Mouse (Mus musculus) embryonic stem cell, embryonic (primary cell): ENCODE results near the gene Cd34.

Experiments used
- CTCF ChIA-PET, 4 experiments: fragments of 300-600 bp in 2 of 4; fragments of 350-600 bp in 2 of 4; sonication (Branson Sonifier 250); formaldehyde crosslinking; loops; one replicate each; lab custom pipeline; 2022; ENCODE audit warnings: inconsistent platforms in 2 of 4; lab: Charles Lee
- POLR2A ChIA-PET, 4 experiments: fragments of 300-600 bp in 2 of 4; fragments of 350-600 bp in 2 of 4; sonication (Branson Sonifier 250); formaldehyde crosslinking; loops; one replicate each; lab custom pipeline; 2022; ENCODE audit warnings: antibody characterized with exemption in 4 of 4, inconsistent platforms in 1 of 4; lab: Charles Lee

Gene Cd34

DNA sequence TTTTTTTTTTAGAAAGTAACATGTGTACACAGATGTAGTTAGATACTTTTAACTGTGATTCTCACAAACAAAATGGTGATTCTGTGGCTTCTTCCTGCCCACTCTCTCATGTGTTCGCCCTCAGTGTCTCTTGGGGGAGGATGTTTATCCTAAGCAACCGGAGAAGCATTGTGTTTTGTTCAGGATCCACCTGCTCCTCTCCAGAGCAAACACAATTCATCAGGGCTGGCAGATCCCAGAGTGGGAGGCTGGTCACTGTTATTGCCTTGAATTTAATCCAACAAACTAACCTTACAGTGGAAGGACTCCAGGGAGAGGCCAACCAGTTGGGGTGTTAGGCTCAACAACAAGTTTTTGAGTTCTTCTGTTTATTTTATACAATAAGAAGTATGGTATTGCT, 17.1 kb downstream of the Cd34 start:
- POLR2A ChIA-PET = no interaction called here
- CTCF ChIA-PET = no interaction called here

DNA sequence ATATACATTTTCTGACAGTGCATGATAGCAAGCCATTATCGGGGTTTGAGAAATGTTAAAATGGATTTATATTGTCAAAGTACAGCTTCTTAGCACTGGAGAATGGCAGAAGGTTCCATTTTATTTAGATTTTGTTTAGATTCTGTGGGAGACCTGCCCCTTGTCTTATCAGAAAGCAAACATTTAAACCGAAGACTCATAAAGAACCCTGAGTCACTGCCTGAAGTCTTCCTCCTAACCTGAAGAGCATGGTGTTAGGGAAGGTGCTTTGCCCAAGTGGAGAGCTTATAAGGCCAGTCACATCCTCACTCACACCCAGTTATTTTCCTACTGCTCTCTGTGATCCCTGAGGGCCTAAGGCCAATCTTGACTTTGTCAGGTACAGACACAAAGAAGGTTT, 18.4 kb downstream of the Cd34 start:
- POLR2A ChIA-PET = interaction anchor here in 1 of 4 experiments (0.7 kb wide), 1 partner anchor 15 kb away, joined by 3 read pairs; no protein-coding TSS in a partner anchor

DNA sequence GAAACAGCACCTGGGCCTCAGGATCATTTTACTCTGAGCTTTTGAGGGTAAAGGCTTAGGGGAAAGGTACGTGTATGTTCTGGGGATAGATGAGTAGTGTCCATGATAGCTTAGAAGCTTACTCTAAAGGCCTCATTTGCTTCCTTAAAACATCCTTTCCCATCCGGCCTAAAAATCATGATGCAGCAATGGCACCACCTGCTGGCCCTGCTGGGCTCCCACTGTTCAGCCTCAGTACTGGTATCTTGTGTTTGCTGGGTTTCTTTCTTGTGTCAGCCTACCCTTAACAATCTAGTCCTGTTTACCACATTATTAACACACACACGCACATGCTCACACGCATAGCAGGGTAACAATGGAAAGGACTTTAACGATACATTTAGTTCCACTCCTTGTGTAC, 23.6 kb downstream of the Cd34 start:
- POLR2A ChIA-PET = interaction anchor here in 1 of 4 experiments (1.2 kb wide), 1 partner anchor 14 kb away, joined by 5 read pairs; no protein-coding TSS in a partner anchor
- CTCF ChIA-PET = interaction anchor here in 2 of 4 experiments (0.6 to 1.0 kb wide), 5 partner anchors 14 to 242 kb away, joined by 3 to 7 read pairs (median 3); no protein-coding TSS in a partner anchor

More for the DNA sequence above, 18.4 kb downstream of the Cd34 start:
- CTCF ChIA-PET = no interaction called here

DNA sequence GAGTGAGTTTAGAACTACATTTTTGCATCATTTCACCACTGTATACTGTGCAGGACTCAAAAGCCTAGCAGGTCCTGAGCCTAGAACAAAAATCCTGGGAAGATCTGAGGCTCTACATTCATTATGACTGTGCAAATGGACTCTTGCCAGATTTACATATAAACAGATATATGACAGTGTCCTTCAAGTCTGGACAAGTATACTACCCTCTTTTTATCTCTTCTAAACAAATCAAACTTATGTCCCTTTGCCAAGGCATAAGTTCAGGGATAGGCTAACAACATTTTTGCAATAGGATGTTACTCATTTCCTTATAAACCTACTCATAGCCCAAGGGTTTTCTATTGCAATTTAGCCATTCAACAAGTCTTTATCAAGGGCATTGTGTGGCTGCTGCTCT, 24.1 kb downstream of the Cd34 start:
- ChIA-PET POLR2A (interaction anchor here in 1 of 4 experiments (1.2 kb wide), 1 partner anchor 14 kb away, joined by 5 read pairs; no protein-coding TSS in a partner anchor), CTCF (interaction anchor here in 1 of 4 experiments (1.0 to 1.8 kb wide), 2 partner anchors 83 kb away, joined by 6 to 7 read pairs; no protein-coding TSS in a partner anchor)

DNA sequence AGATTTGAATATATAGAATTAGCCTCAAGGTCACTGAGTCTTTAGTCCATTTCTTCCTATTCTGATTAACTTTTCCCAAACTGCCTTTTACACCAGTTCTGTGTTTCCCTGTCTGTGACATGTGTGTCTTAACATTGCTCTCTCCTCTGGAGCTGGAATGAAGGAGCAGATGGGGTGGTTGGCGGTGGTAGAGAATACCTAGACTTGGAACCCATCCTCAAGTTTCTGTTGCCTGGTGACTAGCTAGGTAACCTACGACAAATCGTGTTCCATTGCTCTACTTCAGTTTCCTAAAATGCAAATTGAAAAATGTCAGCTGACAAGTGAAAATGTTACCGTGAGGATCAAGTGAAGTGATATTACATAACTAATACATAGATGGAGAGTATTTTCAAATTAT, 33.4 kb downstream of the Cd34 start:
- CTCF ChIA-PET = no interaction called here
- POLR2A ChIA-PET = no interaction called here

DNA sequence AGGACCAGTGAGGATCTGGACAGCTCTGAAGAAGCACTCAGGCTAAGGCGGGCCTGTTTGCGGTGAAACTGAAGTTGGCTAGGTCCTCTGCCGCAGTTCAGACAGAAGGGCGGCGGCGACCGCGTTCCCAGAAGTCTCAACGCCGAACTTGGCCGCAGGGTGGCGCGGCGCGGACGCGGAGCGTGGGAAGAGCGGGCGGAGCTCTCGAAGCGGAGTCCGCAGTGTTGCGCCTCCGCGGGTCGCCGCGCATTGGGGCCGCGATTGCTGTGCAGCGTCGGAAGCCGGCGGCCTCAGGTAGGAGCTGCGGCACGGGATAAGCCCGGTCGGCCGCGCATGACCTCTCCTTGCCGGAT, 37.5 kb downstream of the Cd34 start:
- POLR2A ChIA-PET = interaction anchor here (0.8 to 1.9 kb wide), 30 partner anchors 9 to 357 kb away, joined by 3 to 16 read pairs (median 4); partner anchors contain the start of genes Cd46 (in 2 of the 4) and Cr1l (in 1 of the 4)
- CTCF ChIA-PET = interaction anchor here in 3 of 4 experiments (0.5 to 1.9 kb wide), 26 partner anchors 9 to 475 kb away, joined by 3 to 11 read pairs (median 4); partner anchors contain the start of genes Cd46 (in 1 of the 3) and Cr1l (in 1 of the 3)

DNA sequence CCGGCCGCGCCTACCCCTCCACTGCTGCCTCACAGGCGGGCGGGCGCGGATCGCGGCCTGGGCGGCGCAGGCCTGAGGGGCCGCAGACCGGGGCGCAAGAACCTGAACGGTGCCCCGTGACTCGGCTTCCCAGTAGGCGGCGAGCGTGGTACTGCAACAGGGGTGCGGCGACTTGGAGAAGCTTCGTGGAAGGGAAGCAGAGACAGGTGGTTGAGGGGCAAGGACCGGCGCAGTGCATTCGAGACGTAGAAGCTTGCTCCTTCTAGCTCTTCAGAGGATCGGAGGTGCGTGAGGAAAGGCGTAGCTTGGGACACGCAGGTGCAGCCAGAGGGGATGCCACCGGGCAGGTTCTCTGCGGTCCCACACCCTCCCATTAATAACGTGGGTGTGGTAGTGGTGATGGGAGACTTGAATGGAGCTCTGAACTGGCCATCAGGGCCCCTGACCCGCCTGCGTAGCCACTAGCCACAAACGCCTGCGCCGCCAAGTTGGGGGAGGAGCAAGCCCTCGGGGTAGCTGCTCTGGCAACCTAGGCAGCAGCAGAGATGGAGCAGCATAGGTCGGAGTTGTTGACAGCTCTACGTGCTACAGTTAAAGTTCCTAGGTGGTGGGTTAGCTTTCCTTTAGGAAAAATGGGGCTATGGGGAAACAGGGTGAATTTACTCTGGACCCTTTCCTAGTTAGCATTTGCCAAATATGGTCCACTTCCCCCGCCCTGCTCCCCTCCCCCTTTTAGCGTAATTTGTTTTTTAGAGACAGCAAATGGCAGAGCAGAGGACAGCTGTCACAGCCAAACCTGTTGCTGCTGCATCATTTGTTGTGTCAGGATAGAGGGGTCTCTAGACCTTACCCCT, 38.1 kb downstream of the Cd34 start:
- CTCF ChIA-PET = interaction anchor here in 3 of 4 experiments (0.5 to 1.9 kb wide), 25 partner anchors 9 to 476 kb away, joined by 3 to 11 read pairs (median 4); partner anchors contain the start of genes Cd46 (in 1 of the 3) and Cr1l (in 1 of the 3)
- POLR2A ChIA-PET = interaction anchor here (0.6 to 1.9 kb wide), 34 partner anchors 9 to 357 kb away, joined by 3 to 16 read pairs (median 4); partner anchors contain the start of genes Cd46 (in 2 of the 4) and Cr1l (in 2 of the 4)

DNA sequence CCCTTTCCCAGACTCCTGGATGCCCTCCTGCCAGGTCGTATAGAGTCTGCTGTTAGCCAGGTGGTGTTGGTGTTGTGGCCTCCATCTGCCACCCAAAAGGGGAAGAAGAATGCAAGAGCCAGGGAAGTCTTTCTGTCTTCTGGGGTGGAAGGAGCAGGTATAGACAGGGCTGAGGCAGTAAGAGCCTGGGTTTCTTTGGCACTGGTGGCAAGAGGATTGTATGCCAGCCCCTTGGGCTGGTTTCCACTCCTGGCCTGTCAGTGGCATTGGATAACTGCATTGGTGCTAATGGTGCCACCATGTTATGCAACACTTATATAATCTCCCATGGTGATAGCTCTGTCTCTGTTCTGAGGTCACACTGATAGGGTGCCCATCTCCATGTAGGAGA, 38.7 kb downstream of the Cd34 start:
- ChIA-PET POLR2A (interaction anchor here (0.9 to 1.9 kb wide), 15 partner anchors 8 to 358 kb away, joined by 3 to 16 read pairs (median 5); partner anchors contain the start of genes Cd46 (in 2 of the 4) and Cr1l (in 1 of the 4)), CTCF (interaction anchor here in 3 of 4 experiments (0.9 to 1.9 kb wide), 11 partner anchors 11 to 153 kb away, joined by 3 to 11 read pairs (median 5); partner anchors contain the start of gene Cd46 (in 1 of the 3))

DNA sequence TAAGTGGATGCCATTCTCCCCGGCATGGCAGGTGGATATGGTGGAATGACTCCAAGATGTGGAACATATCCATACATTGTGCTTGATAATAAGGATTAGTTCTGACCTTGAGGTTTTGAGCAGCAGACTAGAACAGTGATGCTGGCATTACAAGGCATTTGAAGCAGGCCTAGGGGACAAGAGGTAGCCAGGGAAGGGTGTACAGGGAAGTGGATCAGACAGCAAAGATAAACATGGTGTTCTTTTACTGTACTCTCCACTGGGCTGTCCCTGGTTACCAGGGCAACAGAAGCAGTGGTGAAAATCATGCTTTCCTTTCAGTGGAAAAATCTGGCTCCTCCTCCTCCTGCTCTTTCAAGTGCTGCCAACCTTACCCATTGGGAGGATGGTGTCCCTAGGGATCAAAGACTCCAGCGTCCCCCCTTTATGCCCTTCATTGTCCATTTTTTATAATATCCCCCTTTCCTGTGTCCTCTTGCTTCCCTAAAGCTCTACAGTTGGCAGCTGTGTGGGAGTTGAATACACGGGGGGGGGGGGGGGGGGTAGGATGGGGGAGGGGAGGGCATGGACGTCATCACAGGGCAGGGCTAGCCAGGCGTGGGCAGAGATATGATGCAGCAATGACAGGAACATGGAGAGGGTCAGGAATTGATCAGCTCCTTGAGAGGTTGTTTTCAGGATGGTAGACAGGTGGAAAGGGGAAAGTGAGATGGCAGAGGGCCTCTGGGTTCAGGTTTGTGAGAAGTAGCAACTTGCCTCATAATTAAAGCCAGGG, 39.5 kb downstream of the Cd34 start:
- CTCF ChIA-PET = no interaction called here
- POLR2A ChIA-PET = interaction anchor here in 1 of 4 experiments (1.8 kb wide), 1 partner anchor 10 kb away, joined by 7 read pairs; no protein-coding TSS in a partner anchor

DNA sequence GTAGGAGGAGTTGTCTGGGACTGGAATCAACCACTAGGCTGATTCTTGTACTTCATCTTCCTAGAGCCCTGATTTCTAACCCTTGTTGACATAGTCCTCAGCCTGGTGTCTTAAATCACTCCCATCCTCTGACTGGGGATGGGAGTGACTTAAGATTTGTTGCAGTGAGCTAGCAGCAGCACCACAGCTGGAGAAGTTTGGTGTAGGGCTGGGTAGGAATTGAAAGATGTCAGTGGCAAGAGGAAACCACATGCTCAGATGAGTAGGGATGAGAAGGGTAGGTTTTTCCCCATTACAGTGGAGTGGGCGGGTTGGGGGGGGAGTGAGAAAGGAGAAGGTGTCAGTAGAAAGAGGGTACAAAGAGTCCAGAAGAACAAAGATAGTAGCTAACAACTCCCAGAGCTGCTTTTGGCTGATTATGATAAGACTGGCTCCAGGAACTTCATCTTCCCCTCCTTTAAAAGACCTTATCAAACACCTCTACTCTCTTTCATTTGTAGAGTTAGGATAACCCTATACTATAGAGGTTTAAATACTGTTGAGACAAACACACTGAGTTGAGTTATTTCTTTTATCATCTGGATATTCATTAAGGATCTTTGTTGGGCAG, 42.3 kb downstream of the Cd34 start:
- CTCF ChIA-PET = interaction anchor here in 1 of 4 experiments (0.7 kb wide), 1 partner anchor 252 kb away, joined by 3 read pairs; no protein-coding TSS in a partner anchor
- POLR2A ChIA-PET = no interaction called here

DNA sequence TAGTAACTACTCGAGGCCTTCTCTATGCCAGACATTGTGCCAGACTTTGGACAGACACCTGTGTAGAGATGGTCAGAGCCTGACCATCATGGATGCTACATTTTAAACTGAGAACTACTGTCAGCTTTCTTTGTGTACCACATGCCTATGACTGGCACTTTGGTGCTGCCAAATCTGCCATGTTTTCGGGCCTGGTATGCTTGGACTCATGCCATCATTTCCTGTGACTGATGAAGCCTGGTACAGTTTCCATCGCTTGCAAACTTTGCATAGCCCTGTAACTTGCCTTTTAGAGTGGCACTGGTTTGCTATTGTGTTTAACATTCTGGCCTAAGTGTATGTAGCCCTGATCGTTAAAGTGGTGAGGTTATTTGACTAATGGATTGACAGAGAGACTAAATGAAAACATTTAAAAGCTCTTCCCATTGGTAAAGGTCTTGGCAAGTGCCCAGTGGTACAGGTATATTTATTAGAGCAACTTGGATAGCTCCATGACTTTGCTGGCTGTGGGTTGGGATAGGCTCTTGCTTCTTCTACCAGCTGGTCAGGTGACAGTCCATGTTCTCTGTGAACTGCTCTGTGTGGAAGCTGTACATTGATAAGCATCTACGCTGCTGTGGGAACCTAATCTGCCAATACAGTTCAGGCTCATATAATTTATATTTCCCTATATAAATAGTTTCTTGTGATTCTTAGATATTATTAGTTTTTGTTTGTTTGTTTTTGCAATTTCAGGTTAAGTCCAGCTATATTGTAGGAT, 44.5 kb downstream of the Cd34 start:
- ChIA-PET POLR2A (no interaction called here), CTCF (no interaction called here)

DNA sequence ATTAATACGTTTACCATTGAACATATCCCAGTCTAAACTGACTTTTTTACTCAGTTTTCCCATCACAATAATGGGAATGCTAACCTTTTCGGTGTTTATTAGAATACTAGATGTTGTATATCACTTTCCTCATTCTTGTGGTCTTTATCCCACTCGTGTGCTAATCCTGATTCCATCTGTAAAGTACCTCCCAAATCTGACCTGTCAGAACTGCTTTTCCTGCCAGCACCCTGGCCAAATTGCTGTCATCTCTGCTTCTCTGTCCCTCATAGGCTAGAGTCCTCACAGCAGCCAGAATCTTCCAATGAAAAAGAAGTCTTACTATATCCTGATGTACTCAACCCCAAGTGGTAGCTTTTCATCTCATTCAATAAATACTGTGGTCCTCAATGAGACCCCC, 46.3 kb downstream of the Cd34 start:
- POLR2A ChIA-PET = interaction anchor here in 2 of 4 experiments (0.9 to 1.4 kb wide), 2 partner anchors 9 kb away, joined by 3 to 6 read pairs; no protein-coding TSS in a partner anchor

DNA sequence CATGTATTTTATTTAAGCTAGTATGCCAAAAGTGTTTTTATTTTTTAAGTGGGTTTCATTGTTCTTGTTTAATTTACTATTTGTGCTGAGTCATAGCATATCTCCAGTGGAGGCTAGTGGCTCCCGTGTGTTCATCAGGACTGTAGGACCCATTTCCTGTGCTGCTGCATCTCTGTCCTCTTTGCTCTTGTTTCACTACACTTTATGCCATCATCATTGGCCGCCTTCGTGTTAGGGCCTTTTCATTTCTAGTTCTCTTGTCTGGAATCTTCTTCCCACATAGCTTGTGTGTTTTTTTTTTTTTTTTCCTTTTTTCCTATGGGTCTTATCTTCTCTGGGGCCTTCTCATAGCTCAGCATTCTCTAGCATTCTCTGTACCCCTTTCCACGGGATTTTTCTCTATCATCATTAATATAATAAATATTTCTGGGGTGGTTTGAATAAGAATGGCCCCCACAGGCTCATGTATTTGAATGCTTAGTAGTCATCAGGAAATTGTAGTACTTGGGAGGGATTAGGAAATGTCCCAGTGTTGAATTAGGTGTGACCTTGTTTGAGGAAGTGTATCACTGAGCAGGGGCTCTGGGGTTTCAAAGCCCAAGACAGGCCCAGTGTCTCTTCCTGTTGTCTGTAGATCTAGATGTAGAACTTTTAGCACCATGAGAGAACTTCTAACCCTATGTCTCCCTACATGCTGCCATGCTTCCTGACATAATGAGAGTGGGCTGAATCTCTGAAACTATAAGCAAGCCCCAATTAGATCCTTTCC, 47.0 kb downstream of the Cd34 start:
- CTCF ChIA-PET = interaction anchor here in 3 of 4 experiments (0.6 to 1.0 kb wide), 3 partner anchors 9 to 31 kb away, joined by 3 to 11 read pairs (median 8); no protein-coding TSS in a partner anchor
- POLR2A ChIA-PET = interaction anchor here in 2 of 4 experiments (0.6 to 1.4 kb wide), 3 partner anchors 9 to 23 kb away, joined by 3 to 6 read pairs (median 6); no protein-coding TSS in a partner anchor

More for the DNA sequence above, 46.3 kb downstream of the Cd34 start:
- CTCF ChIA-PET = interaction anchor here in 1 of 4 experiments (1.0 kb wide), 1 partner anchor 9 kb away, joined by 3 read pairs; no protein-coding TSS in a partner anchor

DNA sequence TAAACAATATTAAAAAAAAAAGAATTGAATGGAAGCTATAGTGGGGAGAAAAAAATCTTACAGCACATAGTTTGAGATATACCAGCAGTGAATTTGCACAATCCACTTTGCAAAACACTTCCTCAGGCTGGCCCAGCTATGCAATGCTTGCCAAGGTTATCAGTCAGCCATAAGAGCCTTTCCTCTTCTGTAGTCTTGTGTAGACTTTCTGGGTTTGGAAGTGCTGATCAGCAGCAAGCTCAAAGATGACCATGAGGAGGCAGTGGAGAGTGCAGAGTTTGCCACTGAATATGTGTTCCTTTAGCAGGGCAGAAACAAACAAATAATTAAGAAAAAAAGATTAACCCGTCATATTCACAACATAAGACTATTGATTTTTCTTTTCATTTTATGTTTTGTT, 50.4 kb downstream of the Cd34 start:
- POLR2A ChIA-PET = interaction anchor here in 2 of 4 experiments (0.7 to 1.4 kb wide), 2 partner anchors 12 kb away, joined by 3 to 5 read pairs; no protein-coding TSS in a partner anchor
- CTCF ChIA-PET = interaction anchor here in 3 of 4 experiments (0.6 to 2.1 kb wide), 8 partner anchors 12 to 963 kb away, joined by 3 to 8 read pairs (median 3); no protein-coding TSS in a partner anchor

DNA sequence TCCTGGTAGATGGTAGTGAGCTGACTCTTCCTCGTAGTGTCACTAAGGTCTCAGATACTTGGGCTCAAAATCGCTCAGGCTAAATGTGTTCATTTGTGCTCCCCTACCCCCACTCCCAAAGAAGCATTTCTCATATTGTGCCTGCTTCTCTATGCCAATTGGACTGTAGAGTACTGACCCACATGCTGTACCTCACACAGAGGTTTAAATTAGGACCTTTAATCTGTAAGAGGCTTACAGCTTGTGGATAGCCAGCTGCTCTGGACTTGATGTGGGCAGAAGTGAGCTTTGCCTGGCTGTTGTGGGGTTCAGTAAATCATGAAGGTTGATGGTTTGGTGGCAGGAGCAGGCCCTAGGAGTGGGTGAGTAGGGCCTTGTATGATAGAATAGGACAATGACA, 52.4 kb downstream of the Cd34 start:
- CTCF ChIA-PET = no interaction called here
- POLR2A ChIA-PET = interaction anchor here in 1 of 4 experiments (2.2 kb wide), 1 partner anchor 10 kb away, joined by 5 read pairs; no protein-coding TSS in a partner anchor

DNA sequence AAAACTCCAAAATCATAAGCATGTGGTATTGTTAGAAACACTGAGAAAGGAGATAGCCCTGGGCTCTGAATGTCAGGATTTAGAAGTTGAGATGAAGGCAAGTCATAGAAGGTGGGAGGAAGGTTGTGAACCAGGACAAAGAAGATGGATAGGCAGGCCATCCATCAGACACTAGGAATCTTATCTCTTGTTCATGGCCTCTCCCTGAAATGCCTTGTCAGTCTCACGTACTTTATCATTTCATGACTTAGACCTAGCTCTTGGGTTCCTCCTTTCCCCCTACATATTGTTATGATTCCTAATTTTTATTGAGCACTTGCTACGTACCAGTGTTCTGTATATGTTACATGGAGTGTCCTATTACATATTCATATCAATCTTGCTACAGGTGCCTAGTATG, 53.0 kb downstream of the Cd34 start:
- ChIA-PET POLR2A (interaction anchor here in 2 of 4 experiments (2.1 to 2.2 kb wide), 2 partner anchors 9 kb away, joined by 5 to 6 read pairs; no protein-coding TSS in a partner anchor), CTCF (no interaction called here)
